ENCODE assay signal across 12 mouse cellular contexts in genomic region chr4:139823870-139824472, GRCm38 (mm10). TPM values are rescaled to one million over a fixed set of nuclear protein-coding genes. Genes with fewer than 3 reads are reported as not detected.
A peak's percentile ranks its signal among the peaks of the same experiment; 100 is the strongest.
DNase-seq lines count a peak whose midpoint lies in the region; ATAC-seq and TF ChIP-seq lines count a peak whose summit lies in the region.
"Had no signal": no experiment of that assay in that cellular context is flagged by ENCODE, and none has a peak within 500 bp of the region (broad histone marks: within the 10 kb centered on the region; RNA-seq: fewer than 3 reads in every experiment).

No protein-coding gene starts in this region.

- H3K9ac ChIP-seq in embryonic facial prominence, embryonic 13.5 days = peak overlapping the region; percentile 58
- H3K9ac ChIP-seq in hindbrain, postnatal 0 days (replicated peaks; ENCODE audit: low read length) = no peak overlapping the region

- 2% methylated on average over 31 of the region's 32 CpGs for WGBS in heart, embryonic 10.5 days
- 1% methylated on average over 32 of the region's 32 CpGs for WGBS in embryonic facial prominence, embryonic 13.5 days
- 2% methylated on average over 32 of the region's 32 CpGs for WGBS in hindbrain, postnatal 0 days

- peak overlapping the region; percentile 62 for H3K4me2 ChIP-seq in embryonic facial prominence, embryonic 13.5 days
- peak overlapping the region; percentile 25; the same call in 1 of the 2 replicates for H3K4me2 ChIP-seq in hindbrain, postnatal 0 days (ENCODE audit: low read depth, low read length)

- no peak for TF ChIP-seq CTCF in hindbrain, postnatal 0 days (IDR thresholded peaks at IDR 0.05; ENCODE audit: low read depth)

- H3K4me1 ChIP-seq in heart, embryonic 10.5 days = peaks cover 28% of the 10 kb centered on the region
- H3K4me1 ChIP-seq in embryonic facial prominence, embryonic 13.5 days = peaks cover 55% of the 10 kb centered on the region
- H3K4me1 ChIP-seq in hindbrain, postnatal 0 days (ENCODE audit: insufficient read depth, low read length) = peaks cover 7% of the 10 kb centered on the region; the same call in 1 of the 2 replicates

- intact Hi-C loops in left cerebral cortex, postnatal 36 days (cut with DNase I) = no loop called here

- peaks cover 100% of the 10 kb centered on the region for H3K27me3 ChIP-seq in heart, embryonic 10.5 days (ENCODE audit: insufficient read depth, poor library complexity, severe bottlenecking)
- peaks cover 99% of the 10 kb centered on the region for H3K27me3 ChIP-seq in embryonic facial prominence, embryonic 13.5 days
- H3K27me3 ChIP-seq in hindbrain, postnatal 0 days (ENCODE audit: insufficient read depth, low read length) = peaks cover 73% of the 10 kb centered on the region

- H3K36me3 ChIP-seq in heart, embryonic 10.5 days = no peaks in the 10 kb centered on the region
- no peaks in the 10 kb centered on the region for H3K36me3 ChIP-seq in embryonic facial prominence, embryonic 13.5 days
- H3K36me3 ChIP-seq in hindbrain, postnatal 0 days (ENCODE audit: insufficient read depth, low read length) = no peaks in the 10 kb centered on the region

- no peaks in the 10 kb centered on the region for H3K9me3 ChIP-seq in heart, embryonic 10.5 days
- H3K9me3 ChIP-seq in embryonic facial prominence, embryonic 13.5 days = no peaks in the 10 kb centered on the region
- no peaks in the 10 kb centered on the region for H3K9me3 ChIP-seq in hindbrain, postnatal 0 days (ENCODE audit: low read length)

- H3K27ac ChIP-seq in heart, embryonic 10.5 days = no peak overlapping the region
- H3K27ac ChIP-seq in embryonic facial prominence, embryonic 13.5 days = peak overlapping the region; percentile 77
- no peak overlapping the region for H3K27ac ChIP-seq in hindbrain, postnatal 0 days
- H3K27ac ChIP-seq: macrophage had no signal

- H3K4me3 ChIP-seq in heart, embryonic 10.5 days = peak overlapping the region; percentile 15; the same call in 1 of the 2 replicates
- H3K4me3 ChIP-seq in embryonic facial prominence, embryonic 13.5 days = peak overlapping the region; percentile 30
- no peak overlapping the region; the same call in 1 of the 2 replicates for H3K4me3 ChIP-seq in hindbrain, postnatal 0 days (ENCODE audit: low read length)

- no peak for ATAC-seq in embryonic facial prominence, embryonic 13.5 days (ENCODE audit: insufficient number of reproducible peaks, insufficient read depth, low FRiP score, low TSS enrichment, low read depth)
- no peak for ATAC-seq in hindbrain, postnatal 0 days
- no peak for ATAC-seq in megakaryocyte-erythroid progenitor cell, adult 5-6 weeks (replicated peaks; ENCODE audit: low FRiP score, low TSS enrichment, poor library complexity, severe bottlenecking)

- no peak for DNase-seq in heart, embryonic 10.5 days (ENCODE audit: low spot score)
- no peak for DNase-seq in heart, adult 8-10 months (ENCODE audit: low spot score)
- no peak for DNase-seq in hindbrain, postnatal 0 days (ENCODE audit: low spot score)
- peak; percentile 21 for DNase-seq in naive thymus-derived CD4-positive, alpha-beta T cell, adult 2 months (ENCODE audit: low read depth)
- no peak for DNase-seq in left cerebral cortex, adult 11 months (ENCODE audit: low spot score)
- DNase-seq in left cerebral cortex, postnatal 36 days (ENCODE audit: low spot score in 2 of 2) = no peak
- DNase-seq: gastrocnemius, postnatal 25 days had no signal

RNA-seq across cellular contexts. Expression of gene Pax7, which starts 9.4 kb away (rescaled TPM):
- 0.03 TPM in 1 of 2 replicates, not detected in the other for polyA plus RNA-seq in heart, embryonic 10.5 days (2016; fragmentation: Nextera tagmentation; extraction: Ambion mirVana)
- total RNA-seq in heart, adult 8-10 months (2022) = not detected
- polyA plus RNA-seq in embryonic facial prominence, embryonic 13.5 days (2015; fragmentation: Nextera tagmentation; extraction: Ambion mirVana) = 2.5 and 3.5 TPM in 2 replicates
- total RNA-seq in hindbrain, postnatal 0 days (2014; rRNA removed) = 2.6 and 3.6 TPM in 2 replicates
- polyA plus RNA-seq in hindbrain, postnatal 0 days (2015; fragmentation: Nextera tagmentation; extraction: Ambion mirVana) = 0.30 and 0.41 TPM in 2 replicates
- total RNA-seq in megakaryocyte-erythroid progenitor cell, adult 5-6 weeks (2014; fragmentation: Nextera tagmentation) = not detected in 2 replicates
- total RNA-seq in megakaryocyte-erythroid progenitor cell, adult 5-6 weeks (2017) = not detected in 2 replicates
- not detected for total RNA-seq in left cerebral cortex, postnatal 36 days (2021)
- polyA plus RNA-seq: cortical plate, adult 2 months; intestine, embryonic 14.5 days; macrophage had no signal
